Mouse (Mus musculus) lung, postnatal 36 days (tissue): ENCODE data around the gene Sdk2.

Experiments
- DNase-seq: peaks from one replicate; pipeline ENCODE4 v3.0.0; 2022; ENCODE audit warnings: mixed read lengths

Gene Sdk2

DNA sequence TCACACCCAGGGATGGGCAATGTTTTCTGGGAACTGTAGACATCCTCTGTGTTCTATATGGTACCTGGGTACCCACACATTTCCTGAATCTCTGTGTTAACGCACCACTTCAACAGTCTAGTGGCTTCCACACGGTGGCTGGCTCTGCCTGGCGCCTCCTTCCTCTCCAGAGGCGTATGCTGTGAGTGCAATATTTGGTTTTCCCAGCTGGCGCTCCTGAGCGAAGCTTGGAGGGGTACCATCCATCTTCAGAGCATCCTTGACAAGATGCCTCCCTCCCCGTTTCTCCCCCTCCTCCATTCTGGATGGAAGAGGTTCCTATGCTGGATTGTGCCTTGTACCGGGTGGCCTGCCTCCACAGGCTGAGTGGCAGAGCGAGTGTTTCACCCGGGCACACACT is 246.8 kb downstream of the Sdk2 start:
- DNase-seq, result no peak

DNA sequence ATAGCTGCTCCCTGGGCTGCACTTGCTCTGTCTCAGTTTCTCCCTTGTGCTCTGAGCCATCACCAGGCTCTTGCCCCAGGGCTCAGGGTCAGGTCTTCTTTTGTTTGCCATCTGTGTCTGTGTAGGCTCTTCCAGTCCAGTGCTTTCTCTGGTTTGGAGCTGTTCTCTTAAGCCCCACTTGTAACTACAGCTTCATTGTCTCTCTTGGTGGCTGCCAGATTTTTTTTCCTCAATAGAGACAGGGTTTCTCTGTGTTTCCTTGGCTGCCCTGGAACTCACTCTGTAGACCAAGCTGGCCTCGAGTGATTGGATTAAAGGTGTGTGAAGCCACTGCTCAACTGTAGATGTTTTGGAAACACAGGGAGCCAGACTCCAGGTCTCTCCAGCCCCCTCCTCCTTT is 247.8 kb downstream of the Sdk2 start:
- no peak for DNase-seq

DNA sequence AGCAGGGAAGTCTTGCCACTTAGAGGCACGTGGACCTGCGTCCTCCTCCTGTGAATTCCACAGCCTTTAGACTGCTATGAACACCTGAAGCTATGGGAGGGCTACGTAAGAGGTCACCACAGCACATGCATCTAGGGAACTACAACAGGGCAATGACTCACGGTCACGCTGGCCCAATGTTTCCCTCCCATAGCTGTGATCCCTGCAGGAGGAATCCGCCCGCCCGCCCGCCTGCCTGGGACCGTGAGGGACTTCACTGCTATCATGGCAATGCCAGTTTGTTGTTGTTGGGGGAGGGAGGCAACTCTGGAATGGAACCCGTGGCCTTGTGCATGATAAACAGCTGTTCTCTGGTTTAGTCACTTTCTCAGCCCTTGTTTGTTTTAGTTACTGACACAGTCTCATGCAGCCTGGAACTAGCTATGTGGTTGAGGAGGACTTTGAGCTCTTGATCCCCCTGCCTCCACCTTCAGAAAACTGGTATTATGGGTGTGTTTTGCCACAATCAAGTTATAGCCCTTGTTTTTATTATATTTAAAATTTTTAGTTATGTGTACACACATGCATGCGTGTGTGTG is 249.8 kb downstream of the Sdk2 start:
- DNase-seq, result no peak

DNA sequence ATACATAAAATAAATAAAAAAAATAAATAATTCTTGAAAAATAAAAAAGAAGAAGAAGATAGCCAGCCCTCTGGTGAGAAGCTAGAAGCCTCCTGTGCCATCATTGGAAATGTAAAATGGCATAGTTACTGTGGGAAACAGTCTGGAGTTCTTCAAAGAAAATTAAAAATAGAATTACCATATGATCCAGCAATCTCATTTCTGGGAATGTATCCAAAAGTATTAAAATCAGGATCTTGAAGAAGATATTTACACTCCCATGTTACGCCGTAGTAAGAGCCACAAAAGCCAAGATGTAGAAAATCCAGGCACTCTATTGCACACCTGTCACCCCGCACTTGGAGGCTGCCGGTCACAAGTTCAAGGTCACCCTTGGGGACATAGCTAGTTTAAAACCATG is 250.4 kb downstream of the Sdk2 start:
- no peak for DNase-seq

DNA sequence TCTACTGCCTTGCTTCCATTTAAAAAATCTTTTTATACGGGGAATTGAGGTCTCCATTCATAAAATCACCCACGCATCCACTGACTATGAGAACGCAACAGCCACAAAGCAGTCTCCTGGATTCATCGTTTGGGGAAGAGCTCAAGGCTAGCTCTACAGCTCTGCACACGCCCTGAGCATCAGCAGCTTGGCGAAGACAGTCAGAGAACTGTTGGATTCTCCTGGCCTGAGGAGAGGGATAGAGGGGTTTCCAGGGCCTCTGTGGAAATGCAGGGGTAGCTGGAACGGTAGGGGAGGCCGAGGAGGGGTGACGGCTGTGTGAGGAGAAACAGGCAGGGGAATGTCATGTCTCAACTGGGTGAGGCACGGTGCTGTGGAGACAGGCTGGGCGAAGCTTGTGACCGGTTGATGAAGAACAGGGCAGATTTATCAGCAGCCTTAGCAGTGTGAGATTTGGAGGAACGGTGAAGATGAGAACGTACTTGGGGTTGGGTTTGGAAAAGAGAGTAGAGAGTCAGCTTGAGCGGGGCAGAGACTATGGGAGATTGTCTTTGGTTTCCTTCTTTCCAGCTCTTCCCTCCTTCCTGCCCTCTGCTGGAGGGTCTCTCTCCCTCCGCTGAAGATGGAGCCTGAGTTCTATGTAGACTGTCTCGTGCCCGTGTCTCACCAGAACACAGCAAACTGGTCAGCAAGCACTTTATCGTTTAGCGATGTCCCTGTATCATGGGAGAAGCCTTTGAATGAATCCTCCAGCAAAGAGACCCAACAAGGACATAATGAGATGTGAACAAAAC is 255.1 kb downstream of the Sdk2 start:
- DNase-seq, result no peak

DNA sequence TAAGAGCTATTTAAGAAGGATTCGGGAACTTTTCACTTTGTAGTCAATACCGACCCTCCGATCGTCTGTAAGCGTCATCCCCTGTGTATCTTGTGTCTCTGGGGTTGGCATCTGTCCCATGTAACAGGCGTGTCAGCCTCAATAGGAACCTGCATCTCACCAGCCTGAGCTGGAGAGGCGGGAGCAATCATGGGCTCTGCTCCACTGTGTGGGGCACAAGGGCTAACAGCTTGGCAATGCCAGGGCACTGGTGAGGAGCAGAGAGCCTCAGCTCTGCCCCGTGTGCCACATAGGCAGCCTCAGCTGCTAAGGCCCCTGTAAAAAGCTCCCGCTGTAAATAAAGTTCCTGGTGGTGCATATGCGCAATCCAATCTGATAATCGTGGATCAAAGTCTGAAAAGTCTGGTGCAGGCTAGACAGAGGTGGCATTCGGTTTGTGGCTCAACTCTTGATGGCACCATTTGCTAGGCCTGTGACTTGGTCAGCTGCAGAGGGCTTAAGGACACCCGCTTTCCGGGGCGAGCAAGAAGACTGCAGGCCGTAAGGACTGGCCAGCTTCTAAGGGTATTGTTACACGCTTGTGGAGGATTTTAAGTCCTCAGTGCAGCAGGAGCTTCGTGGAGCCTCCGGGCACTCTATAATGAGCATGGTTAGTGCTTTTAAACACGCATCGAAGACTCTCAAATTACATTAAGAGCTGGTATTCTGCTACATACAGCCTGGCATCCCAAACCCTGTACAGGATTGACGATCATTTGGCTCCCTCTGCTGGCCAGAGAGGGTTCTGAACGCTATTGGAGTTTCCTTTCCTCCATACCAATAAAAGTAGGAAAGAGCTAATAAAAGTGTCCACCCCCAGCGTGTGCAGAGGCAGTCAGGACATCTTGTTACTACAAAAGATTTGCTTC is 256.0 kb downstream of the Sdk2 start:
- peak; percentile 89 for DNase-seq

DNA sequence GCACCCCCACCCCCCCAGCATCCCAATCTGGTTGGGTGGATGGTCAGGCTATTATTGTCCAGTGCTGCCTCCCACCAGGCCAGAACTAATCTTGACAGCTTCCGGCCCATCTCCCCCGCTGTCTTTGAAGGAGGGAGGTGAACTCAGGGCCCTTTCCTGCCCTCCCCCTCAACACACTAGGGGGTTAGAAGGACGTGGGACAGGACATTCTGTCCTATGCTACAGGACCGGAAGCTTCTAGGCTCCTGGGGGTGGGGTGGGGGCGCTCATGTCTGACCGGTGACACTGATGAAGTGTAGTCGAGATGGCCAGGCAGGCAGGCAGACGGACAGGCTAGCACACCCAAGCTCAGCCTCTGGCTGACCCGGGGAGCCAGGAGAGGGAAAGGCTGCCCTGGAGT is 259.8 kb downstream of the Sdk2 start:
- peak; percentile 91 for DNase-seq

DNA sequence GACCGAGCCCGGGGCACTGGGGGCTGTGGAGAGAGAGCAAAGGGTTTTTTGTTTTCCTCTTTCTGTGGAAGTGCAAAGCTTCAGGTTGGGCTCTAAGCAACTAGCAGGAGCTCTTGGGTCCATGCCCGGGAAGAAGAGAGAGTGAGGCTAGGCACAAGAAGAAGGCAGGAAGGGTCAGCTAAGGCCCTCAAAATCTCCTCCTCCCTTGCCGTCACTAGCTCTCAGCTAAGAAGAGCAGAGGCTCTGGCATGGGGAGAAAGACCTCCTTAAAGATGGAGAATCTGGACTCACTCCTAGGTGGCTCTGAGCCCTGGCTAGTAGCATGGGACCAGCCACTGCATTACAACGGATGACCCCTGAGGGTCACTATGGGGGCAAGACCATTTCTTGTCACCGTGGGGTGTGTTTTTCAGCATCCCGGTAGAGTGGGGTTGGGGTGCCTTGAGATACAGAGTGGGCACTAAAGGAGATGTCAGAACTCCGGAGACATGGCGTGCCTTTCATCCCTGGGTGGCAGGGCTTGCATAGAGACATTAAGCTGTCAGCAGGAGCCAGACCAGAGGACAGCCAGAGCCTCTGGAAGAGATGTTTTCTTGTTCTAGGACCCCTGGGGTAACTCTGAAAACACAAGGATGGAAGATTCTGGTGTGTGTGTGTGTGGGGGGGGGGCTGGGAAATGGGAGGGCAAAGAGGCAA is 260.3 kb downstream of the Sdk2 start:
- peak; percentile 71 for DNase-seq

DNA sequence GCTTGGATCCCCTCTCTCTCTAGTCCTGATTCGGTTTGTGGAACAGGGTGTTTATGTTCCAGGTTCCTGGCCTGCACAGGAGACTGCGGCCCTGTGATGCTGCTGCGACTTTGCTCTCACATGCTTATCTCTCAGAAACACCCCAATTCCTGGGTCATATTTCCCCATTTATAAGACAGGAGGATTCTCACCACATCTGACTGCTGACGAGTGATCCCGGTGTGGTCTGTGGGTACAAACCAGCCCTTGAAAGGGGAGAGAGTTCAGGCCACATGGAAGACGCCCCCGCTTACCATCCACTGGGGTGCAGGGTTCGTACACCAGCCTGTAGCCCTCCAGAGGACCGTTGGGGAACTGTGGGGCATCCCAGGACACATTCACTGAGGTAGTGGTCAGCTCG is 260.9 kb downstream of the Sdk2 start:
- no peak for DNase-seq

DNA sequence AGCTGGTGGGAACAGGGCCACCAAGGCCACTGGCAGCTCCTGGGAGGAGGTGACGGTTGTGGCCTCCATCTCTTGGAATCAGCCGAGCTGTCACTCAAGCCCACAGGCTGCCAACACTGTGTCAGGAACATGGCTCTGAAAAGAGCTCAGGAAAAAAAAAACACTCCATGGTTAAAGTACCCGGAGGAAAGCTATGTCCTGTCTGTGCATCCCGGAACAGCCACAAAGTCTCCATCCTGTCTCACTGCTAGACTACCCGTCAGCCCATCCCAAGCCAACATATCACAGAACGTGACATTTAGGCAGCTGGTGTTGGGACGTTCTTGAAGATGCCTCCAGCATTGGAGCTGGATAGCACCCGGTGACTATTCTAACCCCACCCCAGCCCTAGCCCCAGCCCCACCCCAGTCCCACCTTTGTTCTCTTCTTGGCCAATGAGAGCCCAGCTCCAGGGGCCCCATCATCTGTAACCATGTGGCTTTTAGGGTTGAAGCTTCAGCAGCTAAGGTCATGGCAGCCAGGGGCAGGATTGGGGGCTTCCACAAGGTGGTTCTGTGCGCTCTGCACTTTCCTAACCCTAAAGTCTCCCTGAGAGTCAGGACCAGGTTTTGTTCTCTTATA is 263.4 kb downstream of the Sdk2 start:
- DNase-seq, result peak; percentile 62

DNA sequence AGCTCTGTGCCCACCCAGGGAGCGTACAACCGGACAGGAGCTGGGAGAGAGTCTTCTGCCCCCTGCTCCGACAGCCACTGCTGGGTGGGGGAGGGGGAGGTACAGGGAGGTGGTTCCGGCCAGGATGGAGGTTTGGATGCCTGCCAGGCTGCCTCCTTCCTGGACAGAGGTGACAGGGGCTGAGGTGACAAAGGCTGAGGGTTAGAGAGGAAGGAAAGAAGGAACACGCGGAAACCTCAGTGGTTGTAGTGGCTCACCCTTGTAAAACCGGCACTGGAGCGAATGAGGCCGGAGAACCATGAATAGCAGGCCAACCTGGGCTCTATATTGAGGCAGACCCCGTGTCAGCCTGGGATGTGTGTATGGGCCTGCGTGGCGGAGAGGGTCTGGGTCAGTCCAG is 264.4 kb downstream of the Sdk2 start:
- peak; percentile 41 for DNase-seq

DNA sequence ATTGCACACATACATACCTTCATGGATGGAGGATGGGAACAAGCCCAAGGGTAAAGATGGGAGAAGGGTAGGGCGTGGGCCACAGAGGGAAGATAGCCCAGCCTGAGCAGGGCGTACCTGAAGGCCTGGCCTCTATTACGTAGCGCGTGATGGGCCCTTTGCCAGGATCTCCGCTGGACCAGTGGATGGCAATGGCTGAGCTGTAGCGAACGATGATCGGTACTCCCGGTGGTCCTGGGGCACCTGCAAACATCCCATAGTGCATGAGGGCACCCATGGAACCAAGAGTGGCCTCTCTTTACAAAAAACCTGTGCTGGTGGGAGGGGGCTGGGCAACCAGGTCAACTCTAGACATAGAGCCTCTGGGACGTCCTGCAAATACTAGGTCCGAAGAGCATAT is 266.8 kb downstream of the Sdk2 start:
- no peak for DNase-seq

DNA sequence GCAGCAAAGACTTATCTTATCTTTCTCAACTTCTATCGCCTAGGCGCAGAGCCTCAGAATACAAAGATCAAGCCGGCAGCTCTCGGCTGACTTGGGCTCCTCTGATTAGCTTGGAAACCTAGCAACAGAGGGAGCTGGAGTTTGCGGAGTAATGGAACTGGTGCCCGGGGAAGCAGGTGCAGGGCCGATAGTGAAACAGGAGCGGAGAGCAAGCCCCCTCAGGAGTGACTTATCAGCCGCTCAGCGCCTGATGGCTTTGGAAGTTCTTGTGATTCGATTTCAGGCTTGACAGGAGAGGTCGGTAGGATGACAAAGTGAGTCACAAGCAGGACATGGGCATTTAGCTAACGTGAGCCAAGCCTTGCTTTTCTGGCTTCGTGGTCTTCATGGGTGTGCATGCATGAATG is 267.8 kb downstream of the Sdk2 start:
- no peak for DNase-seq

DNA sequence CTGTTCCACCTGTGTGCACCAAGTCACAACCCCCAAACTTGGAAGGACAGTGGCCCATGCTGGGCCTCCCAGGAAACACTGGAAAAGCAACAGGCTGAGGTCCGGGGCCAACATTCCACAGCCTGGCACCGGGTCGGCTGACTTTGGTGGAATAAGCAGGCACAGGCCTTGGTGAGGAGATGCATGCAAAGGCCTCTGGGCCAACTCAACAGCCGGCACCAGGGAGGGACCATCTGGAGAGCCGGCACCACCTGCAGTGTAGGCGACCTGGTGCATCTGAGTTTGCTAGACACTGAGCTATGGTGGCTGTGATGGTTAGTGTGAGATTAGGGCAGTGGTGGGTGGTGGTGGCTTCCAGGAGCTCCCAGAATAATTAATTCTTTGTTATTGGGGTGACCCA is 268.8 kb downstream of the Sdk2 start:
- DNase-seq, result no peak

DNA sequence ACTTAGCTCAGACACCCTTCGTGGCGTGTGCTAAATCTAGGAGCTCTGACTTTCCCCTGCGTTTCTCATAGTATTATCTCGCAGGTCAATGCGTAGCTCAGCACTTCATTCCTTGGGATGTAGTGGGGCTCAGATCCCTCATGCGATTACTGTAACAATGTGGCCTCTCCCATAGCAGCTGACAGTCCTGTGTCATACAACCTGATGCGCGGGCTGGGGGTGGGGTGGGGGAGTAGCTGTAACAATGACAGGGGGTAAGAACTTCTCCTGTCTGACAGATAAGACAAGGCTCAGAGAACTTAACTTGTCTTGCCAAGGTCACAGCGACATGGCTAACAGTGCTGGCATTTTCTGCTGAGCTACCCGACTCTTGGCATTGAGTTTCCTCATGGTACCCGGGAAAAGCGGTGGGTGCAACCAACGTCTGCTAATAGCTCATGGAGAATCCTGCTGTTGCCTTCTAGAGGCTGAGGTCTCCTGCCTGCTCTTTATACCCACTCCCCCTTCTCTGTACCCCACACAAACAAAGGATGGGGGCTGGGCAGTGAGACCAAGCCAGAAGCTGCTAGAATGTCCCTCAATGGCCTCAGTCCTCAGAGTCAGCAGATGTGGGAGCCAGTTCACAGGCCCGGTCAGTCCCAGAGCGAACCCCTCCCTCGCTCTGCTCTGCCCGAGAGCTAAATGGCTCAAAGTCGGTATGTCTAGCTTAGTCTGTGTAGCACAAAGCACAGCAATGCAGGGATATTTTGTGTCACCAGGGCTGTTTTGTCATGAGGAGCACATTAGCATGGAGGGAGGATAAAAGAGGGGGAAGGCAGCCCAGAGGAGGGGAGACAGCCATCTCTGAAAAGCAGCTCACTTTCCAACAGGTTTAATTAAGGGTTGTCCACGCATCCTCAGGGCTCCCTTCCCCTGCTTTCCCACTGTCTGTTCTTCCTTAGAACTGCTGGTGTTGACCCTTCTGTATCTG is 269.5 kb downstream of the Sdk2 start:
- DNase-seq, result no peak

DNA sequence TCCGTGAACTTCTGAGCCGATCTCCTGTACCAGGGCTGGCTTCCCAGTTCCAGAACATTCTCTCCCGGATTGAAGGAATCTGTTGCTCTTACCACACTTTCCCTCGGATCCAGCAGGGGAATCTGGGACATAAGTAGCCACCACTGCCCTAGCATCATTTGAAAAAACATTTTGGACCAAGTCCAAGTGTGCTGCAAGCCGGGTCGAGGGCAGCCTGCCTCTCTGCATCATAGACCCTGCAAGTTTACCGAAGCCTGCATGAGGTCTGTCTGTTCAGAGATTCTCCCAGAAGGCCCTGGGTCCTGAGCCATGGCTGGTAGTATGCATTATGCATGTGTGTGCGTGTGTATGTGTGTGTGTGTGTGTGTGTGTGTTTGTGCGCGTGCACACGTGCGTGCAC is 271.0 kb downstream of the Sdk2 start:
- no peak for DNase-seq

DNA sequence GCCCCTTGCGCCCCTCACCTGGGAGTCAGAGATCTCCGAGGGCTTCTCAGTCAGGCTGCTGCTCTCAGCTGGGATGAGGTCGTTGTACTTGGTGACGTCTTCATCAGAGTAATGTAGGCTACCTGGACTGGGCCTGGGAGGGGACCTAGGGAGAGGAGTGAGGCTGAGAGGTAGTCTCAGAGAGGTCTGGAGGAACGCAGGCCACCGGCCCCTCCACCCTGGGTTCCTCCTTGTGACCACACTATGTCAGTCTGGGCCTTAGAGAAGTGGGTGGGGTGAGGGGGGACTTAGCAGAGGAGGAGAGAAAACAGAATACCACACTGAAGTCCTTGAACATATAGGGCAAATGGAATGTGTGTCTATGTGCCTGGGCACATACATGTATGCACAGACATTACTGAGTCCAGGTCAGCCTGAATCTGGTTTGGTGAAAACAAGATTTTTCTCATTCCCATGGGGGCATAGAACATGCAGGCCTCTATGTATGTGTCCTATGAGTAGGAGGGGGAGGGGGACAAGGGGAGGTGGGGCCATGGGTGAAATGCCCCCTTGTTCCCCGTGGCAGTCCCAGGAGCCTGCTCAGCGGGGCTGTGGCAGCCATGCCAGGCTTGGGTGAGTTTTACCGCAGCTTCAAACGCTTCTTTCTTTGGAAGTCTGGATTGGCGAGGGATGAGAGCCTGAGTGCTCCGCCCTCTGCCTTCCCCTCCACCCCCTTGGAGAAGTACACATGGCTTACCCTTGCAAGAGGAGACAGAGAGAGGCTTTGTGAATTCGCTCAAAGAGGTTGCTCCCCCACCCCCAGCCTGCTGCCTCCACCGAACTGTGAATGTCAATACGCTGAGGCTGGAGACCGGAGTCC is 275.3 kb downstream of the Sdk2 start:
- DNase-seq, result no peak

DNA sequence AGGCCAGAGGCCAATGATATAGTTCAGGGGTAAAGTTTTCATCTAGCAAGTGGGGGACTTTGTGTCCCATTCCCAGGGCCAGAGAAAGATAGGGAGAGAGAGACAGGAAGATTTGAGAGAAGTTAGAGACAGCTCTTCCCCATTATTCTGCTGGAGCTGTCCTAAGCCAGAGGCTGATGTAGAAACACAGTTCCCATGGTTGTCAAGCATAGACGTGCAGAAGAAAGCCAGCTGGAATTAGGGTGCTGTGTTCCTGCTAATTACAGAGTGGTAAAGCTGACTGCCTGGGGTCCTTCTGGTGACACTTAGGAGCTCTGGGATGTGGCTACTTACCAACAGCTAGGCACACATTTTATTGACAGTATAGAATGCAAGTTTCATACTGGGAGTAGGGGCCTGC is 277.7 kb downstream of the Sdk2 start:
- DNase-seq, result peak; percentile 27

DNA sequence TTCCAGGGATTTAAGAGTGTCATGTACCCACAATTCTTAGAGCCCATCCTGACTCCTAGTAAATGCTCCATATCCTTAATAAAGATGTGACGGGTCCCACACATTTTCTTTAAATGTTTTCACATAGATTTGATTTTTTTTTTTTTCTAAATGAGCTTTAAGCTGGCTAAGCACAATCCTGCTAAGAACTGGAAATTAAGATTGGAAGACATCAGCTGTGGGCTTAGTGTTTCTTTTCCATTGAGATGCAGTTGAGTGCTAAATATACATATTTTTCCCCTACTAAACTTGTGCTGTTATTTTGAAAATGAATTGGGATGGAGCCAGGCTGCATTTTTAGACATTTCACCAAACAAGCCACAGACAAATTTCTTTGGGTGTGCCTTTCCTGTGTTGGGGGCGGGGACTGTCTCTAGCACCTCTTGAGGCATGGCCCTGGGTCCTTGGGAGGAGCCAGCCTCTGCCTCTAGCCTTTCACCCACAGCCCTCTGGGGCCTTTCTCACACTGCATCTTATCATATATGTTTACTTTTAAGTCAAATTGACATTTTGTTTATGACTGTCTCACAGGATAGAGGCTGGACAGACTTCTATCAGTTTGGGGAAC is 278.6 kb downstream of the Sdk2 start:
- DNase-seq, result peak; percentile 77
